Mouse (Mus musculus) lung, adult 2 months (tissue): Measurements from ENCODE around the gene Cdh23. TPM values are rescaled to one million over a fixed set of nuclear protein-coding genes. Genes with fewer than 3 reads are reported as not detected.

Experiments
- DNase-seq: peaks from one replicate; pipeline ENCODE4 v3.0.0; 2022
- H3K4me1 ChIP-seq: fragments of 200-500 bp; 2 replicates; pipeline ENCODE4 v1.6.1; 2011; ENCODE audit warnings: low read length; ENCODE audit not compliant: control insufficient read depth, insufficient read depth
- H3K4me3 ChIP-seq: fragments of 200-500 bp; replicated peaks from 2 replicates; pipeline ENCODE3; 2011; ENCODE audit warnings: low read depth, mild to moderate bottlenecking, control low read depth, low read length; ENCODE audit errors: extremely low read depth
- CTCF ChIP-seq: fragments of 200-500 bp; IDR thresholded peaks from 2 replicates; pipeline ENCODE4 v1.5.1; 2011; ENCODE audit warnings: mild to moderate bottlenecking, low read length, control low read depth; ENCODE audit not compliant: insufficient read depth
- POLR2A ChIP-seq: fragments of 200-500 bp; IDR thresholded peaks from 2 replicates; pipeline ENCODE4 v1.6.1; 2011; ENCODE audit warnings: low read depth, mild to moderate bottlenecking, control low read depth, low read length, borderline replicate concordance; ENCODE audit errors: extremely low read depth
- WGBS: fragments of 180-500 bp; shearing (Covaris S2); methylation state at CpG from one replicate; pipeline ENCODE4 v1.1.7; 2018; 5-methylcytosine and 5-hydroxymethylcytosine counted together
- polyA plus RNA-seq: library from polyadenylated mRNA; depleted of rRNA; stranded (reverse); fragments of >200 nt; gene quantifications from 2 replicates; pipeline ENCODE4 v1.2.3, GENCODE M21; 2012

Gene Cdh23
- polyA plus RNA-seq, 1 experiment, result 0.78 TPM

GRCm38 (mm10) chr10:60379419-60379957 lies 316.8 kb downstream of the Cdh23 start:
- 62% methylated on average over 9 of the region's 9 CpGs for WGBS
- Histone ChIP-seq H3K4me1 (peaks cover 11% of the 10 kb centered on the region; the same call in 1 of the 2 replicates), H3K4me3 (no peak overlapping the region)
- no peak for DNase-seq
- TF ChIP-seq POLR2A (no peak), CTCF (no peak)

GRCm38 (mm10) chr10:60376704-60377103 lies 319.6 kb downstream of the Cdh23 start:
- no peak for DNase-seq
- 68% methylated on average over 16 of the region's 16 CpGs for WGBS
- H3K4me1 ChIP-seq, result peaks cover 22% of the 10 kb centered on the region
- TF ChIP-seq POLR2A (no peak), CTCF (no peak)
- no peak overlapping the region for H3K4me3 ChIP-seq

GRCm38 (mm10) chr10:60373937-60374578 lies 322.2 kb downstream of the Cdh23 start:
- TF ChIP-seq POLR2A (no peak), CTCF (0 out of 2 replicates have a peak, but pooled peaks have one; percentile 8)
- Histone ChIP-seq H3K4me3 (no peak overlapping the region), H3K4me1 (peaks cover 18% of the 10 kb centered on the region)
- peak; percentile 38 for DNase-seq
- WGBS, result 29% methylated on average over 8 of the region's 8 CpGs

- Histone ChIP-seq H3K4me1 (peaks cover 18% of the 10 kb centered on the region), H3K4me3 (no peak overlapping the region)
- no peak for TF ChIP-seq POLR2A
- no peak for TF ChIP-seq CTCF
- no peak for DNase-seq
- WGBS, result 41% methylated on average over 6 of the region's 6 CpGs
Measured at GRCm38 (mm10) chr10:60373543-60373936, 322.8 kb downstream of the Cdh23 start.

GRCm38 (mm10) chr10:60371596-60372386 lies 324.5 kb downstream of the Cdh23 start:
- H3K4me3 ChIP-seq, result no peak overlapping the region
- DNase-seq, result no peak
- TF ChIP-seq CTCF (no peak), POLR2A (no peak)
- peaks cover 20% of the 10 kb centered on the region for H3K4me1 ChIP-seq
- 43% methylated on average over 5 of the region's 5 CpGs for WGBS

GRCm38 (mm10) chr10:60370601-60371061 lies 325.7 kb downstream of the Cdh23 start:
- 51% methylated on average over 5 of the region's 5 CpGs for WGBS
- H3K4me3 ChIP-seq, result no peak overlapping the region
- no peak for TF ChIP-seq CTCF
- no peak for TF ChIP-seq POLR2A
- no peak for DNase-seq
- peaks cover 20% of the 10 kb centered on the region for H3K4me1 ChIP-seq

- TF ChIP-seq CTCF (no peak), POLR2A (no peak)
- no peak overlapping the region for H3K4me3 ChIP-seq
- 42% methylated on average over 2 of the region's 2 CpGs for WGBS
- DNase-seq, result no peak
- H3K4me1 ChIP-seq, result peaks cover 20% of the 10 kb centered on the region
Measured at GRCm38 (mm10) chr10:60370098-60370497, 326.2 kb downstream of the Cdh23 start.

- TF ChIP-seq CTCF, result no peak
- TF ChIP-seq POLR2A, result no peak
- H3K4me3 ChIP-seq, result no peak overlapping the region
- peaks cover 17% of the 10 kb centered on the region for H3K4me1 ChIP-seq
- WGBS, result 71% methylated on average over 6 of the region's 6 CpGs
- no peak for DNase-seq
Measured at GRCm38 (mm10) chr10:60369405-60369804, 326.9 kb downstream of the Cdh23 start.

- WGBS, result 51% methylated on average over 4 of the region's 4 CpGs
- no peak for TF ChIP-seq CTCF
- TF ChIP-seq POLR2A, result no peak
- DNase-seq, result no peak
- Histone ChIP-seq H3K4me3 (no peak overlapping the region), H3K4me1 (peaks cover 11% of the 10 kb centered on the region)
Measured at GRCm38 (mm10) chr10:60367904-60368303, 328.4 kb downstream of the Cdh23 start.

GRCm38 (mm10) chr10:60367145-60367544 lies 329.1 kb downstream of the Cdh23 start:
- WGBS, result 68% methylated on average over 2 of the region's 2 CpGs
- Histone ChIP-seq H3K4me3 (no peak overlapping the region), H3K4me1 (peaks cover 8% of the 10 kb centered on the region)
- TF ChIP-seq CTCF (no peak), POLR2A (no peak)
- DNase-seq, result no peak
